Mouse (Mus musculus) testis, adult 10 weeks (tissue): ENCODE measurements around the gene Sytl1. TPM values are rescaled to one million over a fixed set of nuclear protein-coding genes. Genes with fewer than 3 reads are reported as not detected.

Source experiments
- polyA plus RNA-seq: library from polyadenylated mRNA; stranded (reverse); fragments of 350-450 nt; fragmentation: Illumina TruSeq; extraction: RNeasy Lipid Tissue Mini Kit (QIAGEN cat#74804); gene quantifications from one replicate; pipeline ENCODE4 v1.2.3, GENCODE M21; 2014; ENCODE audit warnings: low read depth, low replicate concordance

Sytl1 gene
- polyA plus RNA-seq = not detected

GRCm38 (mm10) chr4:133262882-133263281 lies at the start of gene Sytl1:
Gene Sytl1, minus strand, starts transcription at chr4:133263113.

GRCm38 (mm10) chr4:133277104-133278026 lies 14.5 kb upstream of the Sytl1 start, which contains the start of gene Tmem222:
Gene Tmem222, minus strand, starts transcription at chr4:133277792.

GRCm38 (mm10) chr4:133240490-133240921 lies 22.4 kb downstream of the Sytl1 start, which contains the start of gene Map3k6:
Gene Map3k6, plus strand, starts transcription at chr4:133240818.

GRCm38 (mm10) chr4:133211751-133212561 lies 51.0 kb downstream of the Sytl1 start, which contains the start of the genes Cd164l2 and Gpr3:
Gene Cd164l2, plus strand, starts transcription at chr4:133212131.
Gene Gpr3, minus strand, starts transcription at chr4:133212536.

Other genes starting within 250 kb of the Sytl1 start
- gene Wasf2, start 132.6 kb downstream of the Sytl1 start, polyA plus RNA-seq = 135 TPM
- not detected for gene Cd164l2, start 51.0 kb downstream of the Sytl1 start, polyA plus RNA-seq
- 0.53 TPM for gene Gpr3, start 50.6 kb downstream of the Sytl1 start, polyA plus RNA-seq
- 0.53 TPM for gene Map3k6, start 22.3 kb downstream of the Sytl1 start, polyA plus RNA-seq
- 1.3 TPM for gene Tmem222, start 14.7 kb upstream of the Sytl1 start, polyA plus RNA-seq
- 34.7 TPM for gene Wdtc1, start 90.4 kb upstream of the Sytl1 start, polyA plus RNA-seq
- 1.8 TPM for gene Slc9a1, start 106.6 kb upstream of the Sytl1 start, polyA plus RNA-seq
- 2.5 TPM for gene Tent5b, start 217.0 kb upstream of the Sytl1 start, polyA plus RNA-seq
- 0.62 TPM for gene Trnp1, start 235.4 kb upstream of the Sytl1 start, polyA plus RNA-seq